Mouse (Mus musculus) gastrocnemius, adult 18-20 months (tissue): Measurements from ENCODE around the gene Polr3g. TPM values are rescaled to one million over a fixed set of nuclear protein-coding genes. Genes with fewer than 3 reads are reported as not detected.
"Not testable (repeated sequence)": the region's sequence is repeated elsewhere in the genome, so short reads cannot be mapped to it uniquely, and the experiment has no call there.

ENCODE experiments used
- DNase-seq: peaks from one replicate; pipeline ENCODE4 v3.0.0; 2021; ENCODE audit warnings: low spot score
- long read RNA-seq, 2 experiments: library from polyadenylated mRNA; stranded (forward); transcript quantifications; one replicate each; pipeline ENCODE4 v2.0.0; 2021
- total RNA-seq, 2 experiments: library from RNA; stranded (reverse); gene quantifications; 2 replicates each; pipeline ENCODE4 v1.2.3; 2021

Polr3g gene
- 1 to 10 TPM; 1.5 to 1.8 TPM for total RNA-seq
- long read RNA-seq, experiment 1, partial matches to known transcripts: 1 of 3 reads
- long read RNA-seq, experiment 1, other reads (novel, unspliced or antisense): 1 of 3 reads
- long read RNA-seq, experiment 2: 0 reads

- peak; percentile 94 for DNase-seq
Observed at GRCm38 (mm10) chr13:81710775-81711545, at the start of gene Polr3g, which contains the start of gene Mblac2. Gene Polr3g (minus strand): TSS chr13:81711013. Gene Mblac2 (plus strand): TSS chr13:81711341.

- DNase-seq: peak; percentile 30
Observed at GRCm38 (mm10) chr13:81760379-81760778, 49.6 kb upstream of the Polr3g start.

- DNase-seq: no peak
Observed at GRCm38 (mm10) chr13:81757058-81757660, 46.3 kb upstream of the Polr3g start.

GRCm38 (mm10) chr13:81755324-81755723 lies 44.5 kb upstream of the Polr3g start:
- no peak for DNase-seq

GRCm38 (mm10) chr13:81754878-81755277 lies 44.1 kb upstream of the Polr3g start:
- DNase-seq: no peak

GRCm38 (mm10) chr13:81744092-81744396 lies 33.2 kb upstream of the Polr3g start:
- no peak for DNase-seq

- no peak for DNase-seq
Observed at GRCm38 (mm10) chr13:81743391-81744091, 32.7 kb upstream of the Polr3g start.

GRCm38 (mm10) chr13:81740898-81741297 lies 30.1 kb upstream of the Polr3g start:
- no peak for DNase-seq

- no peak for DNase-seq
Observed at GRCm38 (mm10) chr13:81736606-81737005, 25.8 kb upstream of the Polr3g start.

- DNase-seq: no peak
Observed at GRCm38 (mm10) chr13:81730362-81730761, 19.5 kb upstream of the Polr3g start.

- DNase-seq: no peak
Observed at GRCm38 (mm10) chr13:81729102-81729501, 18.3 kb upstream of the Polr3g start.

- not testable (repeated sequence) for DNase-seq
Observed at GRCm38 (mm10) chr13:81728141-81728540, 17.3 kb upstream of the Polr3g start.

GRCm38 (mm10) chr13:81713896-81714295 lies 3.1 kb upstream of the Polr3g start:
- no peak for DNase-seq

- peak; percentile 3 for DNase-seq
Observed at GRCm38 (mm10) chr13:81711546-81712371, 946 bp upstream of the Polr3g start.

GRCm38 (mm10) chr13:81710266-81710665 lies 547 bp downstream of the Polr3g start:
- DNase-seq: no peak

- DNase-seq: no peak
Observed at GRCm38 (mm10) chr13:81709805-81710204, 1.0 kb downstream of the Polr3g start.

GRCm38 (mm10) chr13:81706311-81706710 lies 4.5 kb downstream of the Polr3g start:
- DNase-seq: no peak

- DNase-seq: no peak
Observed at GRCm38 (mm10) chr13:81703621-81704020, 7.2 kb downstream of the Polr3g start.

- no peak for DNase-seq
Observed at GRCm38 (mm10) chr13:81703148-81703547, 7.7 kb downstream of the Polr3g start.

GRCm38 (mm10) chr13:81694446-81694845 lies 16.4 kb downstream of the Polr3g start:
- DNase-seq: no peak

- DNase-seq: no peak
Observed at GRCm38 (mm10) chr13:81691606-81692005, 19.2 kb downstream of the Polr3g start.
